Mouse (Mus musculus) liver, adult 2 months (tissue): ENCODE results near the gene Dnajc22. TPM values are rescaled to one million over a fixed set of nuclear protein-coding genes. Genes with fewer than 3 reads are reported as not detected.
"Not testable (repeated sequence)": the region's sequence is repeated elsewhere in the genome, so short reads cannot be mapped to it uniquely, and the experiment has no call there.

Experiments
- DNase-seq: peaks from one replicate; pipeline ENCODE4 v3.0.0-alpha.2; 2011; ENCODE audit warnings: low read depth, low spot score; ENCODE audit errors: extremely low read depth
- H3K27ac ChIP-seq: fragments of 200-500 bp; replicated peaks from 2 replicates; pipeline ENCODE4 v1.5.1; 2012; ENCODE audit warnings: low read depth, mild to moderate bottlenecking, control low read depth, inconsistent platforms, low read length; ENCODE audit not compliant: insufficient read depth
- H3K27me3 ChIP-seq: fragments of 200-500 bp; 2 replicates; pipeline ENCODE4 v1.6.1; 2012; ENCODE audit warnings: mild to moderate bottlenecking, moderate library complexity, low read length, inconsistent platforms; ENCODE audit not compliant: control insufficient read depth, insufficient read depth
- H3K36me3 ChIP-seq: fragments of 200-500 bp; 2 replicates; pipeline ENCODE4 v1.6.1; 2012; ENCODE audit warnings: low read length, inconsistent platforms; ENCODE audit not compliant: control insufficient read depth, insufficient read depth
- H3K4me1 ChIP-seq: fragments of 200-500 bp; 2 replicates; pipeline ENCODE4 v1.6.1; 2011; ENCODE audit warnings: low read length; ENCODE audit not compliant: control insufficient read depth, insufficient read depth
- H3K4me3 ChIP-seq: fragments of 200-500 bp; 2 replicates; pipeline ENCODE4 v1.5.1; 2011; ENCODE audit warnings: low read depth, mild to moderate bottlenecking, control low read depth, low read length, moderate library complexity; ENCODE audit not compliant: insufficient read depth
- H3K79me2 ChIP-seq: fragments of 200-500 bp; 2 replicates; pipeline ENCODE4 v1.6.1; 2012; ENCODE audit warnings: inconsistent platforms, mild to moderate bottlenecking, low read length, moderate library complexity; ENCODE audit not compliant: control insufficient read depth, insufficient read depth
- H3K9ac ChIP-seq: fragments of 200-500 bp; 2 replicates; pipeline ENCODE4 v1.6.1; 2012; ENCODE audit warnings: low read depth, mild to moderate bottlenecking, control low read depth, inconsistent platforms, low read length
- CTCF ChIP-seq: fragments of 200-500 bp; IDR thresholded peaks from 2 replicates; pipeline ENCODE4 v1.5.1; 2011; ENCODE audit warnings: low read depth, low read length, control low read depth
- POLR2A ChIP-seq: fragments of 200-500 bp; IDR thresholded peaks from 2 replicates; pipeline ENCODE4 v1.6.1; 2011; ENCODE audit warnings: low read length, control low read depth; ENCODE audit not compliant: insufficient read depth; ENCODE audit errors: extremely low read depth
- WGBS: fragments of 180-500 bp; shearing (Covaris S2); methylation state at CpG from one replicate; pipeline ENCODE4 v1.1.7; 2018; 5-methylcytosine and 5-hydroxymethylcytosine counted together
- polyA plus RNA-seq: library from polyadenylated mRNA; depleted of rRNA; stranded (reverse); fragments of >200 nt; gene quantifications from 2 replicates; pipeline ENCODE4 v1.2.3, GENCODE M21; 2012
- total RNA-seq: library from RNA; depleted of rRNA; stranded (reverse); fragments of >200 nt; gene quantifications from 2 replicates; pipeline ENCODE4 v1.2.3, GENCODE M21; 2014

The Dnajc22 gene
- total and polyA plus RNA-seq, 2 experiments, result 119 to 146 TPM

GRCm38 (mm10) chr15:99055511-99055961 is 37.4 kb upstream of the Dnajc22 start:
- no peak for DNase-seq
- 2% methylated on average over 37 of the region's 37 CpGs for WGBS
- H3K79me2 ChIP-seq, result no peaks in the 10 kb centered on the region
- TF ChIP-seq CTCF (no peak), POLR2A (no peak)
- no peak overlapping the region for H3K27ac ChIP-seq
- 0 out of 2 replicates have a peak overlapping the region, but pooled peaks have one; percentile 6 for H3K9ac ChIP-seq
- H3K4me3 ChIP-seq, result peak overlapping the region; percentile 28; the same call in 1 of the 2 replicates
- H3K27me3 ChIP-seq, result peaks cover 20% of the 10 kb centered on the region
- H3K4me1 ChIP-seq, result peaks cover 3% of the 10 kb centered on the region; the same call in 1 of the 2 replicates
- H3K36me3 ChIP-seq, result no peaks in the 10 kb centered on the region

- H3K9ac ChIP-seq, result no peak overlapping the region
- TF ChIP-seq CTCF, result peak; percentile 80
- TF ChIP-seq POLR2A, result no peak
- H3K4me1 ChIP-seq, result peaks cover 3% of the 10 kb centered on the region; the same call in 1 of the 2 replicates
- H3K79me2 ChIP-seq, result no peaks in the 10 kb centered on the region
- no peak overlapping the region for H3K4me3 ChIP-seq
- 11% methylated on average over 14 of the region's 14 CpGs for WGBS
- peaks cover 20% of the 10 kb centered on the region for H3K27me3 ChIP-seq
- peak; percentile 29 for DNase-seq
- H3K27ac ChIP-seq, result no peak overlapping the region
- H3K36me3 ChIP-seq, result no peaks in the 10 kb centered on the region
Measured at GRCm38 (mm10) chr15:99056332-99056731, 36.6 kb upstream of the Dnajc22 start.

- H3K36me3 ChIP-seq, result no peaks in the 10 kb centered on the region
- H3K4me3 ChIP-seq, result no peak overlapping the region
- no peaks in the 10 kb centered on the region for H3K4me1 ChIP-seq
- no peaks in the 10 kb centered on the region for H3K79me2 ChIP-seq
- TF ChIP-seq CTCF, result no peak
- no peak for TF ChIP-seq POLR2A
- H3K27me3 ChIP-seq, result no peaks in the 10 kb centered on the region
- no peak overlapping the region for H3K27ac ChIP-seq
- WGBS, result 80% methylated on average over 12 of the region's 12 CpGs
- DNase-seq, result no peak
- H3K9ac ChIP-seq, result no peak overlapping the region
Measured at GRCm38 (mm10) chr15:99065557-99066165, 27.3 kb upstream of the Dnajc22 start.

GRCm38 (mm10) chr15:99071988-99072387 is 21.0 kb upstream of the Dnajc22 start:
- TF ChIP-seq CTCF, result no peak
- no peak for TF ChIP-seq POLR2A
- 92% methylated on average over 1 of the region's 1 CpGs for WGBS
- no peaks in the 10 kb centered on the region for H3K27me3 ChIP-seq
- no peaks in the 10 kb centered on the region for H3K79me2 ChIP-seq
- no peaks in the 10 kb centered on the region for H3K36me3 ChIP-seq
- no peak overlapping the region for H3K9ac ChIP-seq
- no peaks in the 10 kb centered on the region for H3K4me1 ChIP-seq
- H3K27ac ChIP-seq, result no peak overlapping the region
- no peak overlapping the region for H3K4me3 ChIP-seq
- DNase-seq, result no peak

DNA sequence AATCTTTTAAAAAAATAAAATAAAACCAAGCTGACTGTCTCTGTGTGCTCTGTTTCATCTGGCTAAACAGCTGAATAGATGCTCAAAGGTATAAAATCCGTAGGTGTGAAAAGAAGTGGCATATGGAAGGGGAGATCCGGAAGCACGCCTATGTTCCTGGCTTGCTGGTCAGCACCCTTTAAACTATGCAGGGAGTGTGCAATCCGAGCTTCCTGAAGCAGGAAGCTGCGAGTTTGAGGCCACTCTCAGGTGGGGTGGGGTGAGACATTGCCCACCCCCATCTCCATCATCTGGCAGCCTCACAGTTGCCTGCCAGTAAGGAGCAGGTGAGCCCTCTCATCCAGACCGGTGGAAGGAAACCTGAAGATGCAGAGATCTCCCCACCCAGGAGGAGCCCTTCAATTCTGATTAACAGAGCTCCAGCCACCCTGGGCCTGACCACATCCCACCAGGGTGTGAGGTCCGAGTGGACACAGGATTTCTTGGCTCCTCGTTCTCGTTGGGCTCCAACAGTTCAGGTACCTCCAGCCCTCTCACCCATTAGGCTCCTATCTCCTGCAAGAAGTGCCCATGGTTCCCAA is 18.9 kb upstream of the Dnajc22 start, which contains the start of gene Troap:
Gene Troap, plus strand, starts transcription at position 557 of the 581 bp plus-strand sequence.
- Histone ChIP-seq H3K4me1 (no peaks in the 10 kb centered on the region), H3K27ac (peak within 1 kb of the TSS; percentile 62), H3K4me3 (peak within 1 kb of the TSS; percentile 70), H3K79me2 (no peaks in the 10 kb centered on the region), H3K36me3 (no peaks in the 10 kb centered on the region), H3K27me3 (no peaks in the 10 kb centered on the region), H3K9ac (peak within 1 kb of the TSS; percentile 75)
- WGBS, result 21% methylated on average over 9 of the region's 9 CpGs
- TF ChIP-seq CTCF (no peak), POLR2A (no peak)
- no peak for DNase-seq

- Histone ChIP-seq H3K79me2 (no peaks in the 10 kb centered on the region), H3K36me3 (no peaks in the 10 kb centered on the region), H3K27me3 (no peaks in the 10 kb centered on the region), H3K27ac (peak overlapping the region; percentile 62), H3K9ac (peak overlapping the region; percentile 75), H3K4me3 (peak overlapping the region; percentile 70), H3K4me1 (no peaks in the 10 kb centered on the region)
- under 1% methylated on average over 44 of the region's 44 CpGs for WGBS
- TF ChIP-seq CTCF, result no peak
- TF ChIP-seq POLR2A, result 0 out of 2 replicates have a peak, but pooled peaks have one; percentile 21
- DNase-seq, result peak; percentile 88
Measured at GRCm38 (mm10) chr15:99074600-99075333, 18.2 kb upstream of the Dnajc22 start.

DNA sequence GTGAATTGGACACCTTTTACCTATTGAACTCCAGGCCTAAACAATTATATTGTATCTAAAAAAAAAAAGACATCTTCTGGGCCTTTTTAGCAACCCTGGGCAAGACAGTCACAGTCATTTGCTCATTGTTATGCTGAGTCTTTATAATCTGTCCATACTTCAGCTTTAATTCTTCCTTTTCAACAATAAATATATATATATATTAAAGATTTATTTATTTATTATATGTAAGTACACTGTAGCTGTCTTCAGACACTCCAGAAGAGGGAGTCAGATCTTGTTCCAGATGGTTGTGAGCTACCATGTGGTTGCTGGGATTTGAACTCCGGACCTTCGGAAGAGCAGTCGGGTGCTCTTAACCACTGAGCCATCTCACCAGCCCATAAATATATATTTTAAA is 17.0 kb upstream of the Dnajc22 start:
- not testable (repeated sequence) for H3K4me3 ChIP-seq, H3K9ac ChIP-seq, H3K27ac ChIP-seq, DNase-seq, H3K36me3 ChIP-seq, H3K27me3 ChIP-seq, H3K79me2 ChIP-seq, H3K4me1 ChIP-seq
- 97% methylated on average over 3 of the region's 3 CpGs for whole genome bisulfite sequencing
